Mouse (Mus musculus): ENCODE data around the gene Fgfr2.
"Not testable (repeated sequence)": the region's sequence is repeated elsewhere in the genome, so short reads cannot be mapped to it uniquely, and the experiment has no call there.

Gene Fgfr2

DNA sequence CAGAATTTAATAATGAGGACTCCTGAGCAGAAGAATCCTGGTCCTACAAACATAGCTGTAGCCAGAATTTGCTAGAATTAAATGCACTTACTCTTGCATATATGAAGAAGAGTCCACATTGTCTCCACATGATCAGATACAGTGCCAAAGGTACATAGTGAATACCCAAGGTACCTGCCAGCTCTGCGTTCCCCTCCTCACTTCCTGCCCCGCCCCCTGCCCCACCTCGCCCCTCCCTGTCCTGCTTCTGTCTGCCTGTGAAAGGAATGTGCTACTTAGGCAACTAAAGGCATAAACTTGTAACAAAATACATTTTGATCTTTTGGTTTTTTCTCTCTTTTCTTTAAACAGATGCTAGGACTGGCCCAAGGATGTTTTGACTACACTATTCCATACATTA lies 1686.1 kb downstream of the Fgfr2 start:
- DNase-seq = no peak

GRCm38 (mm10) chr7:131434276-131434675 lies 1688.9 kb downstream of the Fgfr2 start:
- DNase-seq = no peak

DNA sequence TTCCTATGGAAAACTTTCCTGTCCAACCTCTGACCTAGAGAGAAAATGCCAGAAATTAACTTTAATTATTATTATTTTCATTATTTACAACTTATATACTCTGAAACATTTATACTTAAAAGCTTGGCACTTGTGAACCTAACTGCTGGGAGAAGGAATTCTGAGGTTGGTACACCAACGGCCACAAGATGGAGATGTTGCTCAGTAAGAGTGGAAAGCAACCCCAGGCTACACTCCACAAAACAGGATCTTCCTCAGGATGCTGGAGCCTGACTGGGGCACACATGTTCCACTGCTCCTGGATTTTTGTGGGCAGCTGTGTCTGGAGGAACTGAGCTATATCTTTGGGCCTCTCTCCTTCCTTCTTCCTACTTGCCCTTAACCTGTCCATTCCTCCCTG lies 1690.9 kb downstream of the Fgfr2 start:
- peak; percentile 24 for DNase-seq

- no peak for DNase-seq
Measured at GRCm38 (mm10) chr7:131427331-131427730, 1695.8 kb downstream of the Fgfr2 start.

DNA sequence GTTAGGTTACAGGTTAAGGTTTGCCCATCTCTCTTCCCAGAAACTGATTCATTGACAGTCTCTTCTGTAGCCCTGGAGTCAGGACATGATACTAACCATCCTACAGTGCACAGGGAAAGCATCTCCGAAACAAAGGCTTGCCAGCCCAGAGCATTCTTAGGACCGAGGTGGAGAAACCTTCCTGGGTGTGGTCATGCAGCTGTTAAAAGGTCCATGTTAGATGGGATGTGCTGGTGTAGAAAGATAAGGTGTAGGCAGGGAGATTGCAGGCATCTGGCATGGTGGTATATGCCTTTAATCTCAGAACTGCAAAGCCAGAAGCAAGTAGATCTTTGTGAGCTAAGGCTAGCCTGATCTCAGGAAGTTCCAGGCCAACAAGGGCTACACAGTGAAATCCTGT lies 1698.2 kb downstream of the Fgfr2 start:
- DNase-seq = no peak

DNA sequence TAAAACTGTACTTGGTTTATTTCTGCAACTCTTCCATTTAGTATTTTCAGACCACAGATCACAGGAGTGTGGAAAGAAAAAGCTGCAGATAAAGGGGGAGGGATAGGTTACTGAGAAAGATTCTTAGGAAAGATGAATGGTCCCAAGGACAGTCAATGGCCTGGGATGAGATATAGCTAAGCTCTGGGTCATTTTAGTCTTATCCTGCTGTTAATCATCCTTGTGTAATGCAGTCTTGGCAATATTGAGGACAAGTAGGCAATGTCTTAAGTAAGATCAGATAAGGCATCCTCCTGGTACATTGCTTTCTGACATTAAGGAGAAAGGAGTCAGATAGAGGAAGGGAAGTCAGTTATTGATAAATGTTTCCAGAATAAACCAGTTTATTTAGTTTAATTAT lies 1705.5 kb downstream of the Fgfr2 start:
- DNase-seq = no peak

GRCm38 (mm10) chr7:131416742-131417141 lies 1706.4 kb downstream of the Fgfr2 start:
- not testable (repeated sequence) for DNase-seq

GRCm38 (mm10) chr7:131411941-131412270 lies 1711.2 kb downstream of the Fgfr2 start:
- no peak for DNase-seq

GRCm38 (mm10) chr7:131411221-131411940 lies 1711.8 kb downstream of the Fgfr2 start:
- DNase-seq = peak; percentile 51

DNA sequence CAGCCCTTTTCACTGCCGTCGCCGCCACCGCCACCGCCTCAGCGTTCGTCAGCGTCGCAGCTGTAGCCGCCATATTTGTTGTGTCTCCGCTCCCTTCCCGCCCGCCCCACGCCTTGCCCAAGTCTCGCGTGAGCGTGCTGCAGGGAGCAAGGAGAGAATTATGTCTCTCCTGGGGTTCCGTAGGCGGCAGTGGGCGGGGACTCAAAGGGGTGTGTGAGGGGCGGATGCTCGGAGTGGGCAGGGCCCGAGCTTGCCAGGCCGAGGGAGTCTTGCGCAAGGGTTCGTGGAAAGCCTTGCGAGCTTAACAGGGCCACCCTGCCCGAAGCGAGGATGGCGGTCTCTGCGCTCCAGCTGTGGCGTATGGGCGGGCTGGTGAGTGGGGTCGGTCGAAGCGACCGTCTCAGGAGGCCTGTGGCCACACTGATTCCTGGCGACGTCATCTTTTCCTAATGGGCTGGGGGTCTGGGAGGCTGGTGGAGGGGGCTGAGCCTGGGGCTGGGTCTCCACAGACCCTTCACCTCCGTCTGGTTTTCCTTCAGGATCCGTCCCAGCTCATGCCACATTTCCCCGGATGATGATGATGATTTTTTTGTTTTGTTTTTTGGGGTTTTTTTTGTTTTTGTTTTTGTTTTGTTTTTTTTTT lies 1712.6 kb downstream of the Fgfr2 start, which contains the start of the genes Ikzf5 and Acadsb:
Gene Ikzf5, minus strand, starts transcription at position 106 of the 643 bp plus-strand sequence.
Gene Acadsb, plus strand, starts transcription at position 186 of the 643 bp plus-strand sequence.
- DNase-seq = peak; percentile 100

GRCm38 (mm10) chr7:131409988-131410385 lies 1713.2 kb downstream of the Fgfr2 start:
- DNase-seq = no peak

GRCm38 (mm10) chr7:131409321-131409987 lies 1713.7 kb downstream of the Fgfr2 start:
- no peak for DNase-seq

DNA sequence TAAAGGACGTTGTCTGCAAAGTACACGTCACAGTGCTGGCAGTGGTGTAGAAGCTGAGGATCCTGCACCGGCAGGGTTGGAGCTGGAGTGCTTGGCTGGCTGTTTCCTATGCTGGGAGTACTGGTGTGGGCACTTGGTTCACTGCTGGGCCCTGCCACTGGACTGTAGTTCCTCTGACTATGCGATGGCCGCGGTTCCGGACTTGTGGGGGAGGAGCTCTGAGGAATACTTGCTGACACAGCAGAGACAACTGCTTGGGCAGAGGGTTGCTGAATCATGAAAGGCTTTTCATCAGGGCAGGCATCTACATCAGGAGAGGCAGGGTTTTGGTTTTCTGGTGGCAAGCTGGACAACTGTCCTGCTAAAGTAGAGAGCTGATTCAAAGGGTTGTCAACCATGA lies 1731.4 kb downstream of the Fgfr2 start:
- not testable (repeated sequence) for DNase-seq

GRCm38 (mm10) chr7:131371880-131372651 lies 1751.1 kb downstream of the Fgfr2 start:
- no peak for DNase-seq

DNA sequence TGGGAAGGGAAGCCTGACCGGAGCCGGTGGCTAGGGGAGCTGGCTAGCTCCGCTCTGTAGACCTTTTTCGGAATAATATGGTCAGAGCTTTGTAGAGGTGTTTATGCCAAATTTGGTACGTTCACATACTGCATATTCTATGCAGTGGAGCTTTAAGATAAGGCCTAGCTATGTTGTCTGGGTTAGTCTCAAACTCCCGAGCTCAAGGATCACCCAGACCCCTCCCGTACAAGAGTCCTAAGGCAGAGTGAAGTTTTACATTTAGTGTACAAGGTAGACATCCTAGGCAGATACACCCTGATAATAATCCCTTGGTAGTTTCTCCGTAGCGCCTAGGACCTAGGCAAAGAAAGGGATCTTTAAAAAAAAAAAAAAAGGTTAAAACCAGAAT lies 1751.7 kb downstream of the Fgfr2 start:
- no peak for DNase-seq

- peak; percentile 93 for DNase-seq
Measured at GRCm38 (mm10) chr7:131370648-131371469, 1752.3 kb downstream of the Fgfr2 start, which contains the start of gene Pstk. Gene Pstk (plus strand): TSS chr7:131371141.

- no peak for DNase-seq
Measured at GRCm38 (mm10) chr7:131364131-131364530, 1759.0 kb downstream of the Fgfr2 start.

DNA sequence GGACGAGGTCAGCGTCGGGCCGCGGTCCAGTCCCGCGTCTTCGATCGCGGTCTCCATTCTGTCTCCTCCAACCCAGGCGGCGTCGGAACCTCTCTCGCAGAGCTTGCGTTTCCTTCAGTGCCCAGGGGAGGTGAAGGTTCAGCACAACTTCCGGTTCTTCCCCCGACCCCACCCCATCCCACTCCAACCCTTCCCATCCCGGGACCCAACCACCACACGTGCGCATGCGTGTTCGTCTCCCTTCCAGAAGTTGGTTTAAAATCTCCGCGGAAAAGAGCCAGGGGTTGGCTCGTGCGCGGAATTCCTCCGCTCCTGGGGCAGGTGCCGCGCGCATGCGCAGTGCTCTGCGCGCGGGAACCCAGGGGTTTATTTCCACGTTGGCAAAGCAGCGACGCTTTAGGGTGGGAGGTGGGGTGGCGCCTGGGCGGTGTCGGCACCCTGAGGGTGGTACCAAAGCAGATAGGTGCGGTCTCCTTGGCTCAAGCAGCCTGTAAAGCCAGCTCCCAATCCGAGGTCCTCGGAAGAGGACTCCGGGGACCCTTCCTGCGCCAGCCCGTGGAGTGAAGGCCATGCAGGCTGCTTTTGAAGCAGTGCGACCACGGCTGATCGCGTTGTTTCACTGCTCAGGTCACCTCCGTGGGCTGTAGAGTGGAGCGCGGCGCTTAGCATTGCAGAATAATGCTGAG lies 1760.4 kb downstream of the Fgfr2 start, which contains the start of gene 2310057M21Rik:
Gene 2310057M21Rik, minus strand, starts transcription at position 145 of the 686 bp plus-strand sequence.
- DNase-seq = peak; percentile 93

DNA sequence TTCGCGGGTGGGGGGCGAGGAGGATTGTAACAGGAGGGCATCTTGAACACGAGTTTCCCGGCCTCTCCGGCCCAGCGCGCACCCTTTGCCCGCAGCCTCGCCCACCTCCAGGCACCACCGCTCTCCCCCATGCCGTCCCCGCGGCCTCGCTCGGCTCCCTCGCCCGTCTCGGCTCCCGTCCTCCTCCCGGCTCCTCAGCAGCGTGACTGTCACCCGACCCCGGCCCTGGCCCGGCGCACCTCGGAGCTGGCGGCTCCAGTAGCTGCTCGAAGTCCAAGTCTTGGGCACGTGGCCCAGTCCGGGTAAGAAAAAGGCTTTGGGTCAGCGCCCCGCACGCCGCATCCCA lies 1760.9 kb downstream of the Fgfr2 start:
- no peak for DNase-seq

DNA sequence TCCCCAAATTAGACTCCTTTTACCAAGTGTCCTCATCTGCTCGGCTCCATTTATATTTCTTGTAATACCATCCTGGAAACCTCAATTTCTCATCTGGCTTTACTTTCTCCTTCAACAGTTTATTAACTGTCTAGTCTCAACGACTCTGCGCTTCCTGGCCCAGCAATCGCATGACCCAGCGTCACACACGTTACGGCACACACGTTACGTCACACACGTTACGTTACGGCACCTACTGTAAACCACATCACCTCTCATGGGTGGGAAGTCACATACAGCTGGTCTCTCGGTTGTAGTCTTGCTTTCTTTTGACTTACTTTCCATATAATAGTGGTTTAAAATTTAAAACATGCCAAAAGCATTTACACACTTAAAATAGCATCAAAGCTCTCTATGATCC lies 1767.0 kb downstream of the Fgfr2 start:
- no peak for DNase-seq

DNA sequence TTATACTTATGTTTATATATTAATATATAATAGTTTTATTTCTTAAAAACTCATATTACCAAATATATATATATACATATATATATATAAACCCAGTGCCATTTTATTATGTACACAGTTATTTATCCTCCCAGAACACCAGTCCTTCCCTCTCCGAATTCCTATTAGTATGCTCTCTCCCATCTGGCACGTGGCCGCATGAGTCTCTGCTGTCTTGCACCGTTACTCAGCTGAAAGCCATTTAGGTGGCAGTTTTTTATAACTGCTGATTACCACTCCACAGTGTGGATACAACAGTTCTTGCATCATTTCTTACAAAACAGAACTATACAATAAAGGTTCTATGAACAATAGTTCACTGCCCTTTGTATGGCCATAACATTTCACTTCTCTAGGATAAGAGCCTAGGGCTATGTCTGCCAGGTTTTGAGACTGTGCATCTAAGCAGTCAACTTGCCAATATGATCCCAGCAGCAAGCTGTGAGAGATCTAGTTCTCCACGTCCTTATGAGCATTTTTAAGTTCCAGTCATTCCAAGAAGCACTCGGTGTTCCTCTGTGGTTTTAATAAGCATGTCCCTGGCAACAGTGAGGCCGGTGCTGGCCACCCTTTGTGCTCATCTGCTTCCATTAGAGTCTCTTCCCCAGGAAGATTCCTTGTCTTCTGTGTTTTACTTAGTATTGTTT lies 1777.2 kb downstream of the Fgfr2 start:
- no peak for DNase-seq

All from kidney, adult 18-20 months (tissue).